Mouse (Mus musculus): ENCODE results near the gene Vps13d. TPM values are rescaled to one million over a fixed set of nuclear protein-coding genes. Genes with fewer than 3 reads are reported as not detected.

The Vps13d gene
- total RNA-seq (2021), result 10 to 100 TPM; 59.2 to 70.4 TPM

DNA sequence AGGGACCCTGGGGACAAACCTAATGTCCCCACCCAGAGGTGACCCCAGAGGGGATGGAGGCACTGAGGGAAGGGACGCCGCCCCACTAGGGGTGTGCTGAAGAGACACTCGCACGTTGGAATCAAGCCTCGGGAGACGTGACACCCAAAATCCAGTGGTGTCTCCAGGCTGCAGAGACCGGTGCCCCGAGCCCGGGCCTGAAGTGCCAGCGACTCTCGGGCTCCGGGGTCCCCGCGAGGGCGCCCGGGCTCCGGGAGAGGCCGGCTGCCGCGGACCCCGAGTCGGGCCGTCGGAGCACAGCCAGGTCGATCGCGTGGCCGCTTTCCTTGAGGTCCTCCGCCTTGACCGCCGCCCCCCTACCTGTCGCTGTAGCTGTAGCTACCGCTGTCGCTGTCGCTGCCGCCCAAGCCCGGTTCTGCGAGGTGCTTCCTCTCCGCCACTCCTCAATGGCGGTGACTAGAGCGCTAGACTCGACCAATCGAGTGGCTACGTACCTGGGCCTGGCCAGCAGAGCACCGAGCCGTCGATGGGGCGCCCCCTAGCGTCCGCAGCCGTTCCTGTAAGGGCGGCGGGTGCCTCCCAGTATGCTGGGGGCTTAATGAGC, at the start of gene Vps13d:
TSS of gene Vps13d (minus strand) at position 447 of the 604 bp plus-strand sequence.
- peak; percentile 84 to 87 for DNase-seq (ENCODE audit: low spot score in 2 of 2)
- intact Hi-C loops (cut with DNase I), result no loop called here

DNA sequence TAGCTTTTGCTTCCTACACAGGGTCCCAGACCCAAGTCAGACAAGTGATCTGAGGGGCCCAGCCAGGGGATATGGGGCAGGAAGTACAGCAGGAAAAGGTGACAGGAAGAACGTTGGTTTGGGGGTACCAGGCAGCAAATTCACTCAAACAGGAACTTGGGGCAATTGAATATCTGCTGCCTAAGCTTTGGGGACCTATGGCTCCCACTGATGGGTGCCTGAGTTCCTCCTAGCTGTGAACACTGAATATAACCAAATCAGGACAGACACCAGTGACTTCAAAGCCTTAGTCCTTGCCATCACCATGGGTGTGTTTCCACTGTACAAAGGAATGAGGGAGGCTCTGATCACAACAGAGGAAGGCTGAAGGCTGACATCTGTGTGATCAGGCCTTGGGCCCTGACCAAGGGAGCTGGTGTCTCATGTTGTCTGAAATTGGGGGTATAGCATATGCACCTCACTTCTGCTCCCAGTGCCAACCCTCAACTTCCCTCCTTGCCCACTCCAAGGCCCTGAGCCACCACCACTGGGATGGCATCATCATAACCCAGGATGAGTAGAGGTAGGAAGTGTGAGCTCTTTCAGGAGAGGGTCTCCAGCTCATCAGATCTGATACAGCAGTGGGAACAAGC, 48.0 kb upstream of the Vps13d start:
- no peak for DNase-seq (ENCODE audit: low spot score in 2 of 2)
- intact Hi-C loops (cut with DNase I), result no loop called here

DNA sequence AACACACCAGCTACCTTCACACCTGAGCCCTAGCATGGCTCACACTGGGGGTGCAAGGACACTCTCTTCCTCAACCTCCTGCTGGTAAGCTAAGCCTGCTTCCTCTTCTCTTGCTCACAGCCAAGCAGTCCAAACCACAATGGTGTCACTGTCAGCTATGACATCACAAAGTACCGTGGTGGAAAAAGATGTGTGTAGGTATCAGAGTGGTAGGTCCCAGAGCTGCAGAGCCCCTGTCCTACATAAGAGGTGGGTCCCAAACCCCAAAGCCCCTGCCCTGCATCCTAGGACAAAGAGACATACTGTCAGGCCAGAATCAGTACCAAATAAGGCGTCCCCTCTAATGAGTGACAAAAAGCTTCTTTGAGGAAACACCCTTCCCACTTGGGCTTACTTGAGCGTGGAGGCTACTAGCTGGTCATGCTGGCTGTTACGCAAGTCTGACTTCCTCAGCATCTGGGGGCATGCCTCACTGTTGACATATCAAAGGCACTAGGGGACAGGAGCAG, 46.0 kb upstream of the Vps13d start:
- intact Hi-C loops (cut with DNase I), result no loop called here
- DNase-seq (ENCODE audit: low spot score in 2 of 2), result no peak

DNA sequence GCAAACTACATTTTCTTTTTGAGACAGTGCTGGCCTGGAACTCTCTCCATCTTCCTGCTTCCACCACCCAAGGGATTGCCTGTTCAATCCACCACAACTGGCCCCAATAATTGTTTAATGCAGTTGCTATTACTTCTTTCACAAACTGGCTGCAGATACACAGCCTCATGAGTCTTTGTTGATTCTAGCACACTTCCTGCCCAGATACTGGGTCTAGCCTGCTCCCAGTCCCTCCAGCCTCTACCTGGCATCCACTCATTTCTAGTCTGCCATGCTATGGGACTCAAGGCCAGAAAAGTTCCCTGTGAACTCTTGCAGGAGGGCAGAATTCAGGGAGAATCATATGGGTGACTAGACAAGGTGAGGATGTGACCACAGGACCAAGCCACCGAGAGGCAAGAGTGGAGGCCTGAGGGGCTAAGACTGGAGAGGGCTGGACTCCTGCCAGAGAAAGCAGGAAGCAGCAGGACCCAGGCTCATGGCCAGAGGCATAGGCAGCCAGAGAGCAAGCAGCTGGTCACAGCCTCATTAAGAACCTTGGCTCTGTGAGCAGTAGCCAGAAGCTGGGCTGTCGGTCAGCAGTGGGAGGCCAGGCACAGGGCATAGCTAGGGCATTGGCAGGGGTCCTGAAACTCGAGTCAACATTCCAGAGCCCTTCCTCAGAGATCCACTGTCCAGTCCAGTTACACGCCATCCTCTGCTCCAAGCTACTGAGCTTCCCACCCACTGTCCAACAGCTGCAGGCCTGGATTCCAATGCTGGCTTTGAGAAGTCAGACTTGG, 44.4 kb upstream of the Vps13d start:
- no peak for DNase-seq (ENCODE audit: low spot score in 2 of 2)
- intact Hi-C loops (cut with DNase I), result no loop called here

DNA sequence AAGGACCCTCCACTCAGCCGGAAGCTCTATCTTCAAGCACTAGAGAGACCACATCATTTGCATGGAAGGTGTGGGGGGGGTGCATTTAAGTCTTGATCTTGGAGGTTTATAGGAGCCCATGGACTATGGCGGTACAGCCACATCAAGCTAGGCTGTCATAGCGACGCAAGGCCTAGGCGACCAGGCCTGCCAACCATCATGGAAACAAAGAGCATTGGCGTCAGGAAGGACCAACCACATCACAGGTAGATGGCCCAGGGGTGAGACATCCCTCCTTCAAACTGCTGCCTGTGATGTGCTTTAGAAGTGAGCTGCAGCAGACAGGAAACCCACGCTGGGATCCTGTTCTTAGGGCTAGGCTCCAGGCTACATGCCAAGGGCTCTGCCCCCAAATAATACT, 41.2 kb upstream of the Vps13d start:
- intact Hi-C loops (cut with DNase I), result no loop called here
- no peak for DNase-seq (ENCODE audit: low spot score in 2 of 2)

DNA sequence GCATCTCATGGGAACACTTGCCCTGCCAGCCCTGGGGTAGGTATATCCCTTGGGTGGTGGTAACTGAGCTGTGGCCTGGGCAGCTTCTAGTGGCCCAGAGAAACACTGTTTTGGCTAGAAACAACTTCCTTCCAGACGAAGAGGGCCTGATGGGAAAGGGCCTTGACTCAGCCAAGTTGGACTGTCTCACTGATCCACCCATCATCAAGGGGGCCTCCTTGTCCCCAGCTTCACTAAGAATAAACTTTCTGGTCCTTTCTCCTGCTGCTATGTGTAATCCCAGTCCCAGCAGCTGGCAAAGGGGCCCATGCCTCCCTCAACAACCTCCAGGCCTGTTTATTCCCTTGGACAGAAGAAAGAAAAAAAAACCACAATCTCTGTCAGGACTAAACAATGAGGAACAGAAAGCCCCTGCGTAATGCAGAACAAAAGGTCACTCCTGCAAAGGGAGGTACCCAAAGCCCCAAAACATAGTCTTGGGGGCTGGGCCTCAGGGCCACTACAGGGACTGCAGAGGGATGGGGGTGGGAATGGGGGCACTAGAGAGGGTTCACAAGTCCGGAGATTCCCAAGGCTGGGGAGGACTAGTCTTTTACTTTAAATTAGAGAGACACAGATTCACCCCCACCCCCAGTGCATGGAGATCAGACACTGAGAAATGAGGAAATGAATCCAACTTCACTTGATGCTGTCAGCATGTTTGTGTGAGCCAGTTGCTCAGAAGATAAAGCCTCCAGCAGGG, 38.9 kb upstream of the Vps13d start:
- no peak for DNase-seq (ENCODE audit: low spot score in 2 of 2)
- intact Hi-C loops (cut with DNase I), result no loop called here

DNA sequence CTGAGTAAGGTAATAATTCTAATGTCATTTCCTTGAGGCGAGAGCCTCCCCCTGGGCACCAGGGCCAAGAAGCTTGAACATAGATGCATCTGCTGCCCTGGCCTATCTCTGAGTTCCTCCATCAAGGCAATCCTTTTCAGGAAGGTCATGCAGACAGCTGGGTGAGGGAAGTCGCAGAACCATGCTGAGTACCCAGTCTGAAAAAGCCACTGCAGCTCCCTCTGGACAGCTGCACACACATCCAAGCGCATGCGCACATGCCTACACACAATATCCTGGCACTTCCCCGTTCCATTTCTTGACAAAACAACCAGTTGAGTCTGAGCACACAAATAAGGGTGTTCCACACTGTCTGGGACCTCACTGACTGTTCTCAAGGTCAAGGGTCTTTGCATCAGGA, 36.9 kb upstream of the Vps13d start:
- DNase-seq (ENCODE audit: low spot score in 2 of 2), result no peak
- intact Hi-C loops (cut with DNase I), result no loop called here

DNA sequence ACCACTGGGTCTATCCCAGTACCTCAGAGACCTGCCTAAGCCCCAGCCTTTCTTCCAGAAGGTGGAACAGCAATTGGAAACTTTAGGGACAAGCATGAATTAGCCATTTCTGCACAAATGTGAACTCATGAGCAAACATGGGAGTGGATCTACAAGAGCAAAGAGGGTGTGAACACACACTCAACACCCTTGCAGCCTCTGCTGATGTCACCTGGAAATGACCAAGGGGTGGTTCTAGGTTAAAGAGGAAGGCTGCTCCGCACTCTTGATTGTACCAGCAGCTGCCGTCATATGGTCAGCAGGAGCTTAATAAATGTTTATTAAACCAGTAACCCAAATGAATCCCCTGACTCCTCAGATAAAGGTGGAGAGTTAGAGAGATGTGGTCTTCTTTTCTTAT, 35.8 kb upstream of the Vps13d start:
- intact Hi-C loops (cut with DNase I), result no loop called here
- no peak for DNase-seq (ENCODE audit: low spot score in 2 of 2)

DNA sequence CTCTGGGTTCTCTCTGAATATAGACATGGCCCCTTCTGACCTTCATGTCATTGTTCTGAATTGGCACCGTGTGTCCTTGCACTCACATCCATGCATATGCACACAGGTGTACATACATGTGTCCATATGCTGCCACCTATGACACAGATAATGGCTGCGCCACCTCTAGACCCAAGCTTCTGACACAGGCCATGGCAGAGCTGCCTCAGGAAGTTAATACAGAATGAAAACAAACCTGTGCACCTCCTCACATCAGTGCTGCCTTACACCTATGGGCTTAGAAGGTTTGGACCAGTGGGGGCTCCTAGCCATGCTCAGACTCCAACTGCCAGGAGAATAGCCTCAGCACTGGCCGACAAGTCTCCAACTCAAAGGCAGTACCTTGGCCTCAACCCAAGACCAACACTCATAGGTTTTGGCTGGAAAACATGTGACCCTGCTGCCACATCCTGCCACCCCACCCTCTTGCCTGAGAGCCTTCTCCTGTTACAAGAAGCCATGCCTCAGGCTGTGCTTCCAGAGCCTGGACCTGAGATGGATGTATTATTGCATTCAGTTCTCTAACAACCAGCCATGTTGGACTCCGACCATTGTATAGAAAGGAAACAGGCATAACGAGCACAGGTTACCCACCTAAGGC, 34.8 kb upstream of the Vps13d start:
- DNase-seq (ENCODE audit: low spot score in 2 of 2), result no peak
- intact Hi-C loops (cut with DNase I), result no loop called here

DNA sequence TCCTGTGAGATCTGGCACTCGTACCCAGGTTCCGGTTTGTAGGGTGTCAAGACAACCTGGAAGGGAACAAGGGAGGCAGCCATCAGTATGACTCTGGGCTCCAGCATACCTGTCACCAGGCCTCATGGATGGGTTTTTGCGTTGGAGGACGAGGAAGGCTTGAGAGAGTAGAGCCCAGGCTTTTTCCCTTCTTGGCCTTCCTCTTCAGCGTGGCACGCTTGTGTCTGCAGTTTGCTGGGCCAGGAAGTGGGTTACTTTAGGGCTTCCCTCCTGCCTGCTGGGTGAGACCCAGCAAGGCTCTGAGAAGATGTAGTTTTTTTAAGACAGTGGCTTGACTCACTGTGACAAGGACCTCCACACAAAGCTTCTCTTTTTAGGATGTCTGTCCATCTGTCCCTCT, 34.2 kb upstream of the Vps13d start:
- intact Hi-C loops (cut with DNase I), result no loop called here
- no peak for DNase-seq (ENCODE audit: low spot score in 2 of 2)

DNA sequence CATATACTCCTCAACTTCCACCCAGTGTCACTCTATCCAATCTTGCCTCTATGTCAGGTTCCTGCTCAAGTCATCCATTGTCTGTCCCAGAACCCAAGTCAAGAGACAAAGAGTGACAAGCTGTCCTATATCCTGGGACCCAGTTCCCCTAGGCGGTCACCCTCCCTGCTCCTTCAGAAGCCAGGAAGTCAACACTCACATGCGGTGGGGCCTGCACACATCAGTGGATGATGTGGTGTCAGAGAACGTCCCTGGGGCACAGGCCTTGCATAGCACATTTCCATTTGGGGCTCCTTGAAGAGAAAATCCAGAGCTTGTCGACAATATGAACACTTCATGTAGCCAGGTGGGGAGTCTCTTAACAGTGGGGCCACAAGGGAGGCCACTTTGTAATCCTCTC, 29.8 kb upstream of the Vps13d start:
- intact Hi-C loops (cut with DNase I), result no loop called here

DNA sequence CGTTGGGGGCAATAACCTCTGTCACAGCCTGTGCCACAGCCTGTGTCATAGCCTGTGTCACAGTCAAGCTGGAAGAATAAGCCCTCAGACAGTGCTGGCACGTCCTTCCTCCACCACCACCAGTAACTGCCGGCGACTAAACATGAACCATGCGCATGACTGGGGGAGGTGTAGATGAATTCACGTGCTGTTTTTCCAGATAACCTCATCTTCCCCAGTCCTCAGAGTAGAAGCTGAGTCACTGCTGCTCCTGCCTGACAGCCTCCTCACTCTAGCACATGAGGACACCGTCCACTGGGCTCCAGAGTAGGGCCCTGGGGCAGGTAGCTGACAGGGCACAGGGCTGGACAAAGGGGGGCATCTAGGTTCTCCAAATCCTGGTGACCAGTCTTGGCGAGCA, 27.3 kb upstream of the Vps13d start:
- DNase-seq (ENCODE audit: low spot score in 2 of 2), result no peak
- intact Hi-C loops (cut with DNase I), result no loop called here

More for the DNA sequence above, 29.8 kb upstream of the Vps13d start:
- no peak for DNase-seq (ENCODE audit: low spot score in 2 of 2)

DNA sequence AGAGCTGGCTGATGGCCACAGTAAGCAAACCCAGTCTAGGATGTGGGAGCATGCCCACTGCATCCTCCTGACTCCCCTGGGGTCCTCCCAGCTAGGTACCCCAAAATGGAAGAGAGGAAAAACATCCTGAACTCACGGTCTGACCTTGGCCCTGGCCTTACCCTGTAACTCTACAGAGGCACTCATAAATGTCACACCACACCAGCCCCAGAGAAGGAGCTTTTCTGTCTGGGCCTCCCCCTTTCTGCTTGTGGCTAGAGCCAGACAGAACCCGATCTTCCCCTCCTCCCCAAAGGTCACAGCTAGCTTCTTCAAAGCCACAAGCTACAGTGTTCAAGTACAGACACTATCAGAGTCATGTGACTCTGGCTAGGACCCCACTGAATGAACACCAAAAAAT, 26.6 kb upstream of the Vps13d start:
- DNase-seq (ENCODE audit: low spot score in 2 of 2), result no peak
- intact Hi-C loops (cut with DNase I), result no loop called here

DNA sequence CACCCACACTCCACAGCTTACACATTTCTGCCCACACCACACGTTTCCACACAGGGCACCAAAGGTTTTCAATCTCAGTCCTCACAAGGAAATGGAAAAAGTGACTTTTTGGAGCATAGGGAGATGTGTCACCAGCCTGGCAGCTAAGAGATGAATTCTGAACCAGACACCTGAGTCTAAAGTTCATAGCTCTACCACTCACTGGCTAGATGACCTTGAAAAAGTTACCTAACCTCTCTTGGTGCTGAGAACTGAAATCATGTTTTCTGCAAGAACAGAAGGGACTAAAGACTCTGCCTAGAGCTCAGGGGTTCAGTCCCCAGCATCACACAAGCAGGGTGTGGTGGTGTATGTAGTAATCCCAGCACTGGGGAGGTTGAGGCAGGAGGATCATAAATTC, 25.2 kb upstream of the Vps13d start:
- no peak for DNase-seq (ENCODE audit: low spot score in 2 of 2)
- intact Hi-C loops (cut with DNase I), result no loop called here

DNA sequence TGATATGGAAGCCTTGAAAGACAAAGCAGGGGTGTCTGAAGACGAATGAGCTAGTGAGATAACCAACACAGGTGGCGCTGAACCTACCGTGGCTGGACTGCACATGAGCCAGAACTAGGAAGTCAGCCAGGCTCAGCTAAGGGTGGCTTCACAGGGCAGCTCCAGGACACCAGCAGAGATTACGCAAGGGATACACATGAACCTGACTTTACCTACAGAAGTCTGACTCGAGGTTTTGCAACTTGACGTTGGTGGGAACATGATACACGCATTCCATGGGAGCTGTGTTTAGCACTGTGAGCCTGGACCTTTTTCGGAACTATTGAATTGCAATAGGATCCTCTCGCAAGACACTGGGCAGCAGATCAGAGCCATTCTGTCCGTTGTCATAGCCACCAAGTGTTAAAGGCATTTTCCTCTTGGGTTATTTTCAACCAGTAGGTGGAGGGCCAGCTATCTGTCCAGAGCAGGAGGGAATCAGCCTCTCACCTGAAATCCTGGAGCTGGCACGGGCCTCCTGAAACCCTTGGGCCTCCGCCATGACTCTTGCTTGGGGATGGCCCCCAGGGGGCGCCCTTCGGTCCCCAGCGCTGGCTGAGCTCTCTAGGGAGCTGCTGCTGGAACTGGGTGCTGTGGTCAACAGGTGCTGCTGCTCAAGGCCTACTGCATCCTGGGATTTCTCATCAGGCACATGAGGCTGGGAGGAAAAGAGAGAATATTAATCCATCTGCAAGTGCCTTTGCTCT, 24.6 kb upstream of the Vps13d start:
- intact Hi-C loops (cut with DNase I), result no loop called here
- no peak for DNase-seq (ENCODE audit: low spot score in 2 of 2)

DNA sequence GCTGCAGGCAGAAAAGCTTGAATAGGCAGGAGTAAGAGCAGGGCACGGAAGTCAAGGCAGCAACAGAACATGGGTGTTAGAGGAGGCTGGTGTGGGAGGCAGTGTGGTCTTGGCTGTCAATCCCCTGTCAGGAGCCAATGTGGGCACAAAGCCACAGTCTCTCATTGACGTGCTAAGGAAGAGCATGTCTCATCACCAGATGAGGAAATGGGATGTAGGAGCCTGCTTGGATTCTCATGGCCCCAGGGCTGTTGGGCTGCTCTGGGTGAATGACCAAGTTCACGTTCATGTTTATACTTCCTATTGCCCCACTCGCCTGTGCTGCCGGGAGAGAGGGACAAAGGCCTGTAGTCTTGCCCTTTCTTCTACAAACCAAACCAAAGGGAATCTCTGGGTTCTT, 23.0 kb upstream of the Vps13d start:
- no peak for DNase-seq (ENCODE audit: low spot score in 2 of 2)
- intact Hi-C loops (cut with DNase I), result no loop called here

DNA sequence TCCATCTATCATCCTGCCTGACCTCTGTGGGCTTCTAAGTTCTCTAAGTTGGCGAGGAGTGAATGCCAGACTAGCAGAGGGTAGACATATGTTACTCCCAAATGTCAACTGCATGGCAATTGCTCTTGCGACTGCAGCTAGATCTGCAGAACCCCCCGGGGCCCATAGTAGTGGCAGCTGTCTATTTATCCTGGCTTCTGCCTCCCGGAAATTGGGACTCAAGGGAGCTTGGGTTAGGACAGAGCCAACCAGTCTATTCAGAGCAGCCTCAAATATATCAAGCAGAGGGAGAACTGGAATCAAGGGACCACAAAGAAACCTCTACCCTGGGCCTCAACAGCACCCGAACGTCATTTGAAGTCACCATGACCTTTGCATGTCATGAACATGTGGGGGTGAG, 22.2 kb upstream of the Vps13d start:
- intact Hi-C loops (cut with DNase I), result no loop called here
- no peak for DNase-seq (ENCODE audit: low spot score in 2 of 2)

DNA sequence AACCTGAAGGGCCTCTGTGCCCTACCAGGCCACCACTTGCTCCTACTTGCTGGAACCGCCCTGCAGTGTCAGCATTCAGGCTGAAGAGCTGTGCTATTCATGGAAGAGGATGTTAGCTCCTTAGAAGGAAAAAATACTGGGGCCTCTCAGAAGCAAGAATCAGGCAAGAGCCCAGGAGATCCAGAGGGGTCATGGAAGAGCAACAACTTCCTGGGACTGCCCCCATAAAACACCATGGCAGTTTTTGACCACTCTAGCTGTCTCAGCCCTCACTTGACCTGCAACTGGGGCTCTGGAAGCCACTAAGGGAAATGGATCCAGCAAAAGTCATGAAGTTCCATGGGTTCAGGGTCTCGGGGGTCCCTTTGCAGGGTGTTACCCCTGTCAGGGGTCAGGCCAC, 20.6 kb upstream of the Vps13d start:
- intact Hi-C loops (cut with DNase I), result no loop called here
- no peak for DNase-seq (ENCODE audit: low spot score in 2 of 2)

DNA sequence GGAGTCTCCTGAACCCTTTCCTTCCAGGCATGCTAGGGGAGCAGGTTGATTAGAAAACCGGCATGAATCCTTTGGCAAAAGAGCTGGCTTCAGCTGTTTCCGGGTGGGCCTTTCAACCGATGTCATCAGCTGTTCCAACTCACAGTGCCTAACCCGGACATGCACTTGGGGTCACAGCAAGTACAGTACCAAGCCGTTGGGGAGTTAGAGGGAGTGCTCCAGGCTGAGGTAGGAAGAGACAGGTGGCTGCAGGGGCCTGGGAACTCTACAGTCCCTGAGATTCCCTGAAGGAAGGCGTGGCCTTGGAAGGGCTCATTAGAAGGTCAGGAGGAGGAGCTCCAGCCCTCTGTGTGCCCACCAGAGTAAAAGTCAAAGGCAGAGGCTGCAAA, 20.0 kb upstream of the Vps13d start:
- intact Hi-C loops (cut with DNase I), result loop anchor here (1.0 kb wide), 1 partner anchor 72 kb away; no protein-coding TSS in a partner anchor
- DNase-seq (ENCODE audit: low spot score in 2 of 2), result no peak

Data from left cerebral cortex, postnatal 36 days (tissue).